Mouse (Mus musculus): Measurements from ENCODE around the gene Man1c1. TPM values are rescaled to one million over a fixed set of nuclear protein-coding genes. Genes with fewer than 3 reads are reported as not detected.
A peak's percentile ranks its signal among the peaks of the same experiment; 100 is the strongest.

Man1c1 gene
- polyA plus RNA-seq, 1 experiment from 2014 or later = 3.8 TPM

DNA sequence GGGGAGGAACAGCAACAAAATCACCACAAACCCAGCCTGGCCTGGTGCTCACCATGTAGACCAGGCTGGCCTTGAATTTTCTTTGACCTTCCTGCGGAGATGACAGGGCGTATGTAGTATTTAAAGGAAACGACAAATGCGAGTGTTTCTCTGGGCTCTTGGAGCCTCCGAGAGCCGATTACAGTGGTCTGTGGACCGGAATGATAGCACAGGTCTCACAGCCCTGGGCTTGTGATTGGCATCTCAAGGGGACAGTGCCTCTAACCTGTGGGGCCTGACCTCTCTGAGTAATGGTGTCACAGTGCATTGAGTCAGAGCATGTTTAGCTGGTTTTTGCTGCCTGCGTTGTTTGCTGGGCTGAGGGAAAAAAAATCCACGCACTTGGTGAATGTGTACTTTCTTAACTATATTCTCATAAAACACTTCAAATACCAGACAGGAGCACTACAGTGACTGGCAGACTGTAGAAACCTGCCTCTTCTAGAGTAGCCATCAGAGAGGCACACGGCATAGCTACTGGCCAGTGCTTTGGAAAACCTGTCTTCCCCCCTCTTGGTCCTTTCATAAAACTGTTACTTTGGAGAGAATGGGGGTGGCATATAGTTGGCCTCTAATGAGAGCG, 189.7 kb downstream of the Man1c1 start:
- Histone ChIP-seq H3K36me3 (replicated peaks) (no peaks in the 10 kb centered on the region), H3K27ac (no peak overlapping the region), H3K27me3 (replicated peaks) (no peaks in the 10 kb centered on the region), H3K9me3 (no peaks in the 10 kb centered on the region), H3K9ac (no peak overlapping the region), H3K4me1 (peaks cover 6% of the 10 kb centered on the region), H3K4me3 (no peak overlapping the region), H3K4me2 (no peak overlapping the region)
- ATAC-seq (replicated peaks) = no peak
- 93% methylated on average over 11 of the region's 11 CpGs for whole genome bisulfite sequencing

DNA sequence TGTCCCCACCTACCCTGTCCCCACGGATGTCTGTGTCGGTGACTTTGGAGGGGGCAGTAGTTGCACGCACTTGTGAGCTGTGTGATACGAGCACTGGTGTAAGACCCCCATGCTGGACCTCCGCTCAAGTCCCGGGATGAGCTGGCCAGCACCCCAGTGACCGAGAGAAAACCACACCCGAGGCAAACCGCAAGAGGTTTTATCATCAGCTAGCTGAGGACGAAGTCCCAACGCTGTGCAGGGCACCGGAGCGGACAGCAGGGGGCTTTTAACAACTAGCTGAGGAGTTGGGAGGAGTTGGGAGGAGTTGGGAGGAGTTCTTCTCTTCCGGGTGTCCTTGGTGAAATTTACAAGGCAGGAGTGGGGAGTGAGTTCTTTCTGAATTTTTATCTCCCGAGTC, 191.3 kb downstream of the Man1c1 start:
- Histone ChIP-seq H3K36me3 (replicated peaks) (no peaks in the 10 kb centered on the region), H3K27ac (no peak overlapping the region), H3K4me3 (no peak overlapping the region), H3K9me3 (no peaks in the 10 kb centered on the region), H3K27me3 (replicated peaks) (no peaks in the 10 kb centered on the region), H3K4me2 (peak overlapping the region; percentile 5; the same call in 1 of the 2 replicates), H3K9ac (no peak overlapping the region), H3K4me1 (peaks cover 6% of the 10 kb centered on the region)
- WGBS = 25% methylated on average over 15 of the region's 15 CpGs
- ATAC-seq (replicated peaks) = no peak

DNA sequence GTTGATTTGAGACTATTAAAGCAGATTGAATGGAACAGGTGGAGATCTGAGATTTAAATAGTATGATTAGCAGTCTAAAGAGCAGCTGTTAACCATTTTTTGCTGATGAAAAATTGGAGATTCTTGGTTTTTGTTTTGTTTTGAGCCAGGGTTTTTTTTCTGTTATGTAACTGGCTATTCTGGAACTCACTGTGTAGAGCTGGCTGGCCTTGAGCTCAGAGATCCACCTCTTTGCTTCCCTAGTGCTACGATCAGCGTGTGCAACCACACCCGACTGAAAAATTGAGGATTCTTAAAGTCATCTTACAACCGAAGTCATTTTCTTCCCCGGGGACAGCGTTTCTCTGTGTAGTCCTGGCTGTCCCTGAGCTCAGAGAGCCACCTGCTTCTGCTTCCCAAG, 192.4 kb downstream of the Man1c1 start:
- H3K9ac ChIP-seq = no peak overlapping the region
- no peak for ATAC-seq (replicated peaks)
- peak overlapping the region; percentile 91 for H3K4me2 ChIP-seq
- H3K4me1 ChIP-seq = peaks cover 6% of the 10 kb centered on the region
- peak overlapping the region; percentile 44 for H3K4me3 ChIP-seq
- H3K9me3 ChIP-seq = no peaks in the 10 kb centered on the region
- WGBS = 71% methylated on average over 6 of the region's 6 CpGs
- no peak overlapping the region for H3K27ac ChIP-seq
- no peaks in the 10 kb centered on the region for H3K27me3 ChIP-seq (replicated peaks)
- no peaks in the 10 kb centered on the region for H3K36me3 ChIP-seq (replicated peaks)

Small RNA genes lying within 50 kb of the gene (microRNA-seq; reads per million reads assigned to microRNA genes)
- gene Mir6403 = not detected

Other genes with a start within 250 kb of the Man1c1 start
- gene Stmn1, start 236.0 kb downstream of the Man1c1 start, polyA plus RNA-seq (2015; fragmentation: Nextera tagmentation; extraction: Ambion mirVana) = 7,501 and 7,674 TPM in 2 replicates
- gene Paqr7, start 207.6 kb downstream of the Man1c1 start, polyA plus RNA-seq (2015; fragmentation: Nextera tagmentation; extraction: Ambion mirVana) = 22.6 and 24.7 TPM in 2 replicates
- 1.3 and 1.9 TPM in 2 replicates for gene Aunip, start 193.3 kb downstream of the Man1c1 start, polyA plus RNA-seq (2015; fragmentation: Nextera tagmentation; extraction: Ambion mirVana)
- gene Mtfr1l, start 168.9 kb downstream of the Man1c1 start, polyA plus RNA-seq (2015; fragmentation: Nextera tagmentation; extraction: Ambion mirVana) = 164 and 173 TPM in 2 replicates
- gene Selenon, start 152.1 kb downstream of the Man1c1 start, polyA plus RNA-seq (2015; fragmentation: Nextera tagmentation; extraction: Ambion mirVana) = 28.3 and 35.6 TPM in 2 replicates
- gene Ldlrap1, start 63.7 kb upstream of the Man1c1 start, polyA plus RNA-seq (2015; fragmentation: Nextera tagmentation; extraction: Ambion mirVana) = 2.7 and 3.0 TPM in 2 replicates
- 97.2 and 106 TPM in 2 replicates for gene Maco1, start 149.1 kb upstream of the Man1c1 start, polyA plus RNA-seq (2015; fragmentation: Nextera tagmentation; extraction: Ambion mirVana)
- gene Rhd, start 160.2 kb upstream of the Man1c1 start, polyA plus RNA-seq (2015; fragmentation: Nextera tagmentation; extraction: Ambion mirVana) = 0.98 and 1.1 TPM in 2 replicates
- gene Tmem50a, start 210.7 kb upstream of the Man1c1 start, polyA plus RNA-seq (2015; fragmentation: Nextera tagmentation; extraction: Ambion mirVana) = 203 and 218 TPM in 2 replicates
- 559 and 566 TPM in 2 replicates for gene Rsrp1, start 219.3 kb upstream of the Man1c1 start, polyA plus RNA-seq (2015; fragmentation: Nextera tagmentation; extraction: Ambion mirVana)
- gene Syf2, start 226.6 kb upstream of the Man1c1 start, polyA plus RNA-seq (2015; fragmentation: Nextera tagmentation; extraction: Ambion mirVana) = 58.6 and 60.5 TPM in 2 replicates